Mouse (Mus musculus): ENCODE results near the gene Olfr982.

Gene Olfr982

GRCm38 (mm10) chr9:40073529-40073928, at the start of gene Olfr982:
Gene Olfr982 (plus strand): TSS chr9:40073829.
- no peak for DNase-seq (ENCODE audit: low spot score in 2 of 2)

- DNase-seq (ENCODE audit: low spot score in 2 of 2), result no peak
These were observed 23.5 kb upstream of the Olfr982 start for GRCm38 (mm10) chr9:40050138-40050537.

- no peak for DNase-seq (ENCODE audit: low spot score in 2 of 2)
These were observed 19.9 kb downstream of the Olfr982 start, which contains the start of gene Olfr983 for GRCm38 (mm10) chr9:40093495-40093894. Gene Olfr983 (minus strand): TSS chr9:40093595.

GRCm38 (mm10) chr9:40094769-40095168, 21.1 kb downstream of the Olfr982 start:
- DNase-seq (ENCODE audit: low spot score in 2 of 2), result no peak

- DNase-seq (ENCODE audit: low spot score in 2 of 2), result no peak
These were observed 40.5 kb downstream of the Olfr982 start, which contains the start of gene Olfr984 for GRCm38 (mm10) chr9:40114106-40114505. Gene Olfr984 (minus strand): TSS chr9:40114206.

- DNase-seq (ENCODE audit: low spot score in 2 of 2), result no peak
These were observed 43.1 kb downstream of the Olfr982 start for GRCm38 (mm10) chr9:40116645-40117286.

- DNase-seq (ENCODE audit: low spot score in 2 of 2), result no peak
These were observed 43.6 kb downstream of the Olfr982 start for GRCm38 (mm10) chr9:40117287-40117659.

Measured in natural killer cell, adult 2 months (primary cell).